Mouse (Mus musculus): ENCODE data around the gene Runx2. TPM values are rescaled to one million over a fixed set of nuclear protein-coding genes. Genes with fewer than 3 reads are reported as not detected.

The Runx2 gene
- total RNA-seq, 2 experiments from 2014 or later, result 0.35 to 0.51 TPM

GRCm38 (mm10) chr17:44671946-44672692, 142.5 kb downstream of the Runx2 start:
- intact Hi-C loops (cut with DNase I), result no loop called here
- peak; percentile 29 to 50 for DNase-seq

GRCm38 (mm10) chr17:44669985-44670384, 144.6 kb downstream of the Runx2 start:
- DNase-seq, result no peak
- intact Hi-C loops (cut with DNase I), result no loop called here

DNA sequence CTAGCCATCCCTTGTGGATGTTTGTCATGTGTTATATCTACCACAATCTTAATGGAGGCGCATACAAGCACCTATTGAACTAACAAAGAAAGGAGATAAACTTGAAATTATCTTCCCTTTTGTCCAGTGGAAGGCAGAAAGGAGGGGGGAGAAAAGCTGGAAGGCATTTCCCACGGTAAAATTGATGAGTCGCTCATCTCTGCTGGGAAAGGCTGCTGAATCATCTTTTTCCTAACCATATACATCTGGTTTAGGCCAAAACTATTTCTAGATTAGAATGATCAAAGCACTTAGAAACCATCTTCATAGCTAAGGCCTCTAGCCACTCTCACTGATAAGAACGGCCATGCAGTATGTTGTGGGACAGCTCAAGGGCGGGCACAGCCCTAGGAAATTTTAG, 147.3 kb downstream of the Runx2 start:
- no peak for DNase-seq
- intact Hi-C loops (cut with DNase I), result no loop called here

- DNase-seq, result no peak
- intact Hi-C loops (cut with DNase I), result no loop called here
These were observed 150.7 kb downstream of the Runx2 start for GRCm38 (mm10) chr17:44663872-44664271.

DNA sequence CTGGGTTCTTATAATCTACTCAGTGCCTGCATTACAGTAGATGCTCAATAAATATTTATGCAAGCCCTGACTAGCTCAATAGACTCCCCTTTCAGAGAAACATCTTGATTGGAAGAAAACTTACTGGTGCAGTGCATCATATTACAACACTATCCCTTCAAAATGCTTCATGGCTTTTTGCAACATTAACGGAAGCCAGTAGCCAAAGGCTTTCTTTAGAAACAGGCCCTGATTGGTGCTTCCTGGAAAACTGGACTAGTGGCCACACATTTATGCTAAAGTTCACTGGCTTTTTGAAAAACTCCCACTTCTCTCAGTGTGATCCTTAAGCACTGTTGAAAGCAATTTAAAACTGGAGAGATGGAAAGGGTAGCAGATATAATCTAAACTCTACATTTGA, 151.4 kb downstream of the Runx2 start:
- intact Hi-C loops (cut with DNase I), result no loop called here
- no peak for DNase-seq

GRCm38 (mm10) chr17:44662080-44662706, 152.4 kb downstream of the Runx2 start:
- intact Hi-C loops (cut with DNase I), result no loop called here
- no peak for DNase-seq

GRCm38 (mm10) chr17:44660121-44660806, 154.3 kb downstream of the Runx2 start:
- intact Hi-C loops (cut with DNase I), result no loop called here
- no peak for DNase-seq

DNA sequence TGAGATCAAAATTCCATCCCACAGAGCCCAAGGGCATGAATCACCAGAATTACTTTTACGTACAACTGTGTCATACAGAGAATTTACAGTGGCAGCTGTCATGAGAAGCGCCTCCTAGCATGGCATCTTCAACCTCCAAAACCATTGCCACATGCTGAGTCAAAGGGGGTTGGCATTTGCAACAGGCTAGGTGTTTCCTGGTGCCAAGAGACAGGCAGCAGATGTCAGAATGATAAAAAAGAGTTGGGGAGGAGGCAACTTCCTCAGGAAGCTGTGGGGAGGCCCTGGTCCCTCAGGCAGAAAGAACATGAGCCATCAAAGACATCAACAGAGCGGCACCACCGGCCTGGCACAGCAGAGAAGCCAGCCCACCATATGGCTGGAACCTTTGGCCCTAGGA, 160.1 kb downstream of the Runx2 start:
- intact Hi-C loops (cut with DNase I), result no loop called here
- DNase-seq, result no peak

GRCm38 (mm10) chr17:44653081-44653480, 161.5 kb downstream of the Runx2 start:
- DNase-seq, result no peak
- intact Hi-C loops (cut with DNase I), result no loop called here

- intact Hi-C loops (cut with DNase I), result no loop called here
- DNase-seq, result no peak
These were observed 162.5 kb downstream of the Runx2 start for GRCm38 (mm10) chr17:44652054-44652453.

GRCm38 (mm10) chr17:44651613-44652012, 163.0 kb downstream of the Runx2 start:
- intact Hi-C loops (cut with DNase I), result no loop called here
- DNase-seq, result no peak

- DNase-seq, result no peak
- intact Hi-C loops (cut with DNase I), result no loop called here
These were observed 164.2 kb downstream of the Runx2 start for GRCm38 (mm10) chr17:44650431-44650830.

GRCm38 (mm10) chr17:44649056-44649455, 165.5 kb downstream of the Runx2 start:
- intact Hi-C loops (cut with DNase I), result no loop called here
- DNase-seq, result no peak

- DNase-seq, result no peak
- intact Hi-C loops (cut with DNase I), result no loop called here
These were observed 166.7 kb downstream of the Runx2 start for GRCm38 (mm10) chr17:44647916-44648315.

DNA sequence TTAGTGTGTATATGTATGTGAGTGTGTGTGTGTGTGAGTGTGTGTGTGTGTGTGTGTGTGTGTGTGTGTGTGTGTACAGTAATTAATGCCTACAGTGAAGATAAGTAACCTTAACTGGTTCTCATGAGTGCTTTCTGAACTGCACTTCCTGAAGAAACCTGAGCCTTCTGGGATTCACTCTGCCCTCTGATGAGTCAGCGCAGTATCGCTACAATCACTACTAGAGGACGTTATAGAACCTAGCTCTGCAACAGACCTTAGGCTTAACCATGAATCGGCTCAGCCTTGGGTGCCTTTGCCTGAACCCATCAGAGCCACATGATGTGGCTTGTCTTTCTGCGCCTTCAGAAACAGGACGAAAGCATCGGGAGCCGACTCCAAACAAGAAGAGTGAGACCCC, 169.5 kb downstream of the Runx2 start:
- no peak for DNase-seq
- intact Hi-C loops (cut with DNase I), result no loop called here

- intact Hi-C loops (cut with DNase I), result no loop called here
- no peak for DNase-seq
These were observed 171.3 kb downstream of the Runx2 start for GRCm38 (mm10) chr17:44643260-44643659.

GRCm38 (mm10) chr17:44642126-44642525, 172.5 kb downstream of the Runx2 start:
- intact Hi-C loops (cut with DNase I), result no loop called here

GRCm38 (mm10) chr17:44640910-44641309, 173.7 kb downstream of the Runx2 start:
- DNase-seq, result no peak
- intact Hi-C loops (cut with DNase I), result no loop called here

More at GRCm38 (mm10) chr17:44642126-44642525, 172.5 kb downstream of the Runx2 start:
- no peak for DNase-seq

DNA sequence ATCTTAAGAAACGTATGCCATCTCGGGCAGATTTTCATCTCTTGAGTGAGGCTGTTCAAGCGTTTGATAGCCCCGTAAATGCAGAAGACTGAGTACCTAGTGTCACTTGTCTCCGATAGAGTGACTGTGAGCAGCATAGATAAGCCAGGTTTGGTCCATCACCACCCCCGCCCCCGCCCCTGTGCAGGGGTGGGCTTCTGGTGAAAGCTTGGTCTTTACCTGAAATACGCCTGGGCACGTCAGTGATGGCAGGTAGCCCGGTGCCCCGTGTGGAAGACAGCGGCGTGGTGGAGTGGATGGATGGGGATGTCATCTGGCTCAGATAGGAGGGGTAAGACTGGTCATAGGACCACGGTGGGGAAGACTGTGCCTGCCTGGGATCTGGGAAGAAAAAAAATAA, 175.2 kb downstream of the Runx2 start:
- intact Hi-C loops (cut with DNase I), result no loop called here

DNA sequence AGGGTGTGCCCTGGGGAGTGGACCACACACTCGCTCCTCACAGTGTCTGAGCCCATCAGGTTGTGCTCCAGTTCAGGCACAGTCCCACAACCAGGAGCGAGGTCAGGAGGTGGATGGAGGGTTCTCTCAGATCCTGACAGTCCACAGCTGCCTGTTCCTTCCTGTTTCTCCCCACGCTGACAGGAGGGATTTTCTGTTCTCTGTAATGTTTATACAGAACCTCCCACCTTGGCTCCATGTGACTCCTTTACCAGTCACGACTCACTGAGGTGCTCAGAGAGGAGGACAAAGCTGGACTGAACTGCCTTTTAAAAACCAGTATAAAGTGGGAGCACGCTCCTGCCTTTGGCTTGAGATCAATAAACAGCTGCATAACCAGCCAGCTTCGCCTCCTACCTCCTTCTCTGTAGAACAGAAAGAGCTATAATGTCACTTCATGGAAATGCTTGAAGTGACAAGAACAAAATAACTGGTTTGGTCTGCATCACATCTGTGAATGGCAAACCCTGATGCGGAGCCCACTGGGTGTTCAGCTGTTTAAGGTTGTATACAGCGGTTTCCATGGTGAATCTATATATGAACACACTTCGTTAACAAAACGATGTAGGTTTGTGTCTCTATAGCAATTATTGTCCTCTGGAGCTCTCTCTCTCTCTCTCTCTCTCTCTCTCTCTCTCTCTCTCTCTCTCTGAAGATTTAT, 177.3 kb downstream of the Runx2 start:
- intact Hi-C loops (cut with DNase I), result no loop called here
- no peak for DNase-seq

More for the DNA sequence above, 175.2 kb downstream of the Runx2 start:
- DNase-seq, result no peak

- intact Hi-C loops (cut with DNase I), result no loop called here
- no peak for DNase-seq
These were observed 180.1 kb downstream of the Runx2 start for GRCm38 (mm10) chr17:44634486-44634885.
